Mouse (Mus musculus) central nervous system, embryonic 14 days (tissue): ENCODE results near the gene Lrrc52. TPM values are rescaled to one million over a fixed set of nuclear protein-coding genes. Genes with fewer than 3 reads are reported as not detected.

Experiments used
- polyA plus RNA-seq: library from polyadenylated mRNA; depleted of rRNA; stranded (reverse); fragments of >200 nt; gene quantifications from 2 replicates; pipeline ENCODE4 v1.2.3, GENCODE M21; 2012; rRNA removed

Lrrc52 gene
- not detected in 2 replicates for polyA plus RNA-seq

DNA sequence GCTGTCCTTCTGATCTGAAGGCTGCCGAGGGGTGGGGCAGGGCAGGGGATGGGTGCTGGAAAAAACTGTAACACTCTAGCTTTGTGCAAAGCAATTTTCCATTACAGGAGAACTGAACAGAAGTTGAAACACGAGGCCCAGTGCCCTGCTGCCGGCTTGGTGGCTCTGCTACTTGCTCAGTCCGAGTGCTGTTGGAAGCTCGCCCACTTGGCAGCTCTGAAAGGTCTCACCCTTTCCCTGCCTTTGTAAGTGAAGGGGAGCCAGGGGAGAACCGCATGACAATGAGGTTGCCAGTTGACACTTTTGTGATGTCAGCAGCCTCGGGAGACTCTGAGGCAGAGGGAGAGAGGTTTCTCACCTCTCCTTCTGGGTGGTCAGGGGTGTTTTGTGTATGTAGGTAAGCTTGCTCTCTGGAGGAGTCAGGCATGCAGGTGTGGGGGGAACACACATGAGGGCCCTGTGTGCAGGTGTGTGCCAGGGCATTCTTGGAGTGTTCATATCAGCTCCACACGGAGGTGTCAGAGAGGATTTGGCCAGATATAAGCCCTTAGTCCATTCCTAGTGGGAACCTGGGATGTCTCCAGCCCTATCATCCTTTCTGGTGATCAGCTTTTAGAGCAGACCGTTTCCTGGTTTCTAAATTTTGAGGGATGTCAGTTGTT is at the start of gene Lrrc52:
Gene Lrrc52, minus strand, starts transcription at position 16 of the 662 bp plus-strand sequence.

Other genes starting within 250 kb of the Lrrc52 start
- gene Uck2, start 181.5 kb downstream of the Lrrc52 start, polyA plus RNA-seq: 42.8 and 45.1 TPM in 2 replicates
- 57.7 and 61.2 TPM in 2 replicates for gene Tmco1, start 158.4 kb downstream of the Lrrc52 start, polyA plus RNA-seq
- gene Aldh9a1, start 116.8 kb downstream of the Lrrc52 start, polyA plus RNA-seq: 26.5 and 30.4 TPM in 2 replicates
- 88.8 and 92.3 TPM in 2 replicates for gene Mgst3, start 72.9 kb downstream of the Lrrc52 start, polyA plus RNA-seq
- 8.1 and 8.2 TPM in 2 replicates for gene Rxrg, start 131.6 kb upstream of the Lrrc52 start, polyA plus RNA-seq
- 5.2 and 6.4 TPM in 2 replicates for gene Lmx1a, start 222.5 kb upstream of the Lrrc52 start, polyA plus RNA-seq